Mouse (Mus musculus): ENCODE data around the gene Rpl7a. TPM values are rescaled to one million over a fixed set of nuclear protein-coding genes. Genes with fewer than 3 reads are reported as not detected.

Gene Rpl7a
- total and polyA plus RNA-seq, 2 experiments from 2014 or later, result 340 to 1,073 TPM

- Histone ChIP-seq H3K4me1 (ENCODE audit: control insufficient read depth, insufficient read depth) (peaks cover 25% of the 10 kb centered on the region), H3K27ac (ENCODE audit: low read depth) (peak within 1 kb of the TSS; percentile 72), H3K36me3 (replicated peaks; ENCODE audit: control insufficient read depth, insufficient read depth, low read length) (peaks cover 63% of the 10 kb centered on the region), H3K4me2 (ENCODE audit: low read depth, low read length) (peak within 1 kb of the TSS; percentile 93), H3K9me3 (replicated peaks; ENCODE audit: control insufficient read depth, low read length) (no peaks in the 10 kb centered on the region), H3K9ac (replicated peaks; ENCODE audit: low read depth, low read length) (peak within 1 kb of the TSS; percentile 80), H3K4me3 (ENCODE audit: low read depth, low read length) (peak within 1 kb of the TSS; percentile 79), H3K27me3 (ENCODE audit: control insufficient read depth, insufficient read depth, low read length) (no peaks in the 10 kb centered on the region)
- TF ChIP-seq CTCF (IDR thresholded peaks at IDR 0.05; ENCODE audit: low read depth) (peak; percentile 1; the same call in 1 of the 2 replicates), EP300 (IDR thresholded peaks at IDR 0.05; ENCODE audit: low read depth) (no peak)
- WGBS, result 2% methylated on average over 45 of the region's 47 CpGs
- ATAC-seq (ENCODE audit: insufficient read depth, low read depth), result peak; percentile 73
- peak; percentile 70 for DNase-seq (ENCODE audit: low spot score)
These were observed 5.6 kb downstream of the Rpl7a start, which contains the start of the genes Surf2 and Surf1 for GRCm38 (mm10) chr2:26915927-26916728. Surf2 (plus strand) TSS chr2:26916367. Surf1 (minus strand) TSS chr2:26916530.

GRCm38 (mm10) chr2:26916738-26917137 lies 6.2 kb downstream of the Rpl7a start:
- Histone ChIP-seq H3K27me3 (ENCODE audit: control insufficient read depth, insufficient read depth, low read length) (no peaks in the 10 kb centered on the region), H3K9ac (replicated peaks; ENCODE audit: low read depth, low read length) (peak overlapping the region; percentile 80), H3K9me3 (replicated peaks; ENCODE audit: control insufficient read depth, low read length) (no peaks in the 10 kb centered on the region), H3K4me1 (ENCODE audit: control insufficient read depth, insufficient read depth) (peaks cover 23% of the 10 kb centered on the region), H3K27ac (ENCODE audit: low read depth) (peak overlapping the region; percentile 72), H3K4me2 (ENCODE audit: low read depth, low read length) (peak overlapping the region; percentile 93), H3K4me3 (ENCODE audit: low read depth, low read length) (peak overlapping the region; percentile 79), H3K36me3 (replicated peaks; ENCODE audit: control insufficient read depth, insufficient read depth, low read length) (peaks cover 69% of the 10 kb centered on the region)
- no peak for TF ChIP-seq CTCF (IDR thresholded peaks at IDR 0.05; ENCODE audit: low read depth)
- no peak for TF ChIP-seq EP300 (IDR thresholded peaks at IDR 0.05; ENCODE audit: low read depth)
- WGBS, result 2% methylated on average over 13 of the region's 13 CpGs
- peak; percentile 3; the same call in 1 of the 2 replicates for ATAC-seq (ENCODE audit: insufficient read depth, low read depth)
- DNase-seq (ENCODE audit: low spot score), result no peak

- H3K4me3 ChIP-seq (ENCODE audit: low read depth, low read length), result no peak overlapping the region
- H3K27me3 ChIP-seq (ENCODE audit: control insufficient read depth, insufficient read depth, low read length), result no peaks in the 10 kb centered on the region
- no peaks in the 10 kb centered on the region for H3K9me3 ChIP-seq (replicated peaks; ENCODE audit: control insufficient read depth, low read length)
- H3K4me1 ChIP-seq (ENCODE audit: control insufficient read depth, insufficient read depth), result peaks cover 22% of the 10 kb centered on the region
- 59% methylated on average over 3 of the region's 3 CpGs for WGBS
- no peak overlapping the region for H3K9ac ChIP-seq (replicated peaks; ENCODE audit: low read depth, low read length)
- DNase-seq (ENCODE audit: low spot score) (no peak), ATAC-seq (ENCODE audit: insufficient read depth, low read depth) (no peak)
- TF ChIP-seq EP300 (IDR thresholded peaks at IDR 0.05; ENCODE audit: low read depth), result no peak
- TF ChIP-seq CTCF (IDR thresholded peaks at IDR 0.05; ENCODE audit: low read depth), result no peak
- H3K36me3 ChIP-seq (replicated peaks; ENCODE audit: control insufficient read depth, insufficient read depth, low read length), result peaks cover 69% of the 10 kb centered on the region
- no peak overlapping the region for H3K4me2 ChIP-seq (ENCODE audit: low read depth, low read length)
- H3K27ac ChIP-seq (ENCODE audit: low read depth), result no peak overlapping the region
These were observed 9.1 kb downstream of the Rpl7a start for GRCm38 (mm10) chr2:26919684-26920083.

GRCm38 (mm10) chr2:26920190-26920855 lies 9.8 kb downstream of the Rpl7a start:
- H3K27me3 ChIP-seq (ENCODE audit: control insufficient read depth, insufficient read depth, low read length), result no peaks in the 10 kb centered on the region
- no peak overlapping the region for H3K27ac ChIP-seq (ENCODE audit: low read depth)
- H3K9ac ChIP-seq (replicated peaks; ENCODE audit: low read depth, low read length), result no peak overlapping the region
- DNase-seq (ENCODE audit: low spot score), result no peak
- no peak for TF ChIP-seq EP300 (IDR thresholded peaks at IDR 0.05; ENCODE audit: low read depth)
- no peak for TF ChIP-seq CTCF (IDR thresholded peaks at IDR 0.05; ENCODE audit: low read depth)
- H3K4me2 ChIP-seq (ENCODE audit: low read depth, low read length), result no peak overlapping the region
- peaks cover 19% of the 10 kb centered on the region for H3K4me1 ChIP-seq (ENCODE audit: control insufficient read depth, insufficient read depth)
- H3K4me3 ChIP-seq (ENCODE audit: low read depth, low read length), result no peak overlapping the region
- H3K36me3 ChIP-seq (replicated peaks; ENCODE audit: control insufficient read depth, insufficient read depth, low read length), result peaks cover 73% of the 10 kb centered on the region
- ATAC-seq (ENCODE audit: insufficient read depth, low read depth), result no peak
- WGBS, result 88% methylated on average over 6 of the region's 6 CpGs
- H3K9me3 ChIP-seq (replicated peaks; ENCODE audit: control insufficient read depth, low read length), result no peaks in the 10 kb centered on the region

GRCm38 (mm10) chr2:26921784-26922183 lies 11.2 kb downstream of the Rpl7a start:
- H3K4me3 ChIP-seq (ENCODE audit: low read depth, low read length), result no peak overlapping the region
- H3K27me3 ChIP-seq (ENCODE audit: control insufficient read depth, insufficient read depth, low read length), result no peaks in the 10 kb centered on the region
- H3K4me2 ChIP-seq (ENCODE audit: low read depth, low read length), result no peak overlapping the region
- TF ChIP-seq CTCF (IDR thresholded peaks at IDR 0.05; ENCODE audit: low read depth) (no peak), EP300 (IDR thresholded peaks at IDR 0.05; ENCODE audit: low read depth) (no peak)
- 31% methylated on average over 9 of the region's 9 CpGs for WGBS
- peak; percentile 62 for DNase-seq (ENCODE audit: low spot score)
- H3K9me3 ChIP-seq (replicated peaks; ENCODE audit: control insufficient read depth, low read length), result no peaks in the 10 kb centered on the region
- peak overlapping the region; percentile 75 for H3K27ac ChIP-seq (ENCODE audit: low read depth)
- peaks cover 87% of the 10 kb centered on the region for H3K36me3 ChIP-seq (replicated peaks; ENCODE audit: control insufficient read depth, insufficient read depth, low read length)
- H3K9ac ChIP-seq (replicated peaks; ENCODE audit: low read depth, low read length), result no peak overlapping the region
- ATAC-seq (ENCODE audit: insufficient read depth, low read depth), result peak; percentile 81
- peaks cover 16% of the 10 kb centered on the region for H3K4me1 ChIP-seq (ENCODE audit: control insufficient read depth, insufficient read depth)

All from heart, postnatal 0 days (tissue).